Mouse (Mus musculus) liver, adult 2 months (tissue): ENCODE results near the gene Lpar3.

Source experiments
- CTCF ChIP-seq: fragments of 200-500 bp; IDR thresholded peaks from 2 replicates; pipeline ENCODE4 v1.5.1; 2011; ENCODE audit warnings: low read depth, low read length, control low read depth
- POLR2A ChIP-seq: fragments of 200-500 bp; IDR thresholded peaks from 2 replicates; pipeline ENCODE4 v1.6.1; 2011; ENCODE audit warnings: low read length, control low read depth; ENCODE audit not compliant: insufficient read depth; ENCODE audit errors: extremely low read depth

DNA sequence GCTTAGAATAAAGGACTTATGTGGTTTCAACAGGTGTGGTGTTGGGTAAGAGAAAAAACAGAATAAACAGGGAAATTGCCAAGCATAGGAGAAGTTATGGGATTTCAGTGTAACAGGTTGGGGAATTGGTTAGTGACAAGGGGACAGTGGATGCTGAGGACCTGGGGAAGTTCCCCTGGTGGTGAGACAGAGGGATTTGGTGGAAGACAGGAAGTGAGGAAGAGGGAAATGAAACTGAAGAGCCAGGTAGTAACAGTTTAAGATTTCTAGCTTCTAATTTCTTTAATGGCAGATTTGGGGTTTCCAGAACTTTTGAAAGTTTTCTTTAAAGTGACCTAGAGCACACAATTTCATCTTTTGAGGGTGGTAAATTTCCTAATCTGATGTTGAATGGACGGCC is 23.9 kb downstream of the Lpar3 start:
- TF ChIP-seq CTCF, result no peak
- TF ChIP-seq POLR2A, result no peak
